Mouse (Mus musculus) E14TG2a.4 (cell line): ENCODE measurements around the gene Znhit6.

Experiments used
- CTCF ChIP-seq: conservative IDR thresholded peaks from 2 replicates; pipeline ENCODE4 v1.5.1; 2014; ENCODE audit warnings: low read length
- NANOG ChIP-seq: IDR thresholded peaks from 2 replicates; pipeline ENCODE4 v1.6.1; 2014; ENCODE audit warnings: borderline replicate concordance, low read length, mixed read lengths

- TF ChIP-seq CTCF: no peak
- TF ChIP-seq NANOG: no peak
These were observed 7.0 kb downstream of the Znhit6 start for GRCm38 (mm10) chr3:145583043-145583442.
